Mouse (Mus musculus) left cerebral cortex, postnatal 10 days (tissue): ENCODE measurements around the gene Tubgcp3. TPM values are rescaled to one million over a fixed set of nuclear protein-coding genes. Genes with fewer than 3 reads are reported as not detected.
A peak's percentile ranks its signal among the peaks of the same experiment; 100 is the strongest.
"Not testable (repeated sequence)": the region's sequence is repeated elsewhere in the genome, so short reads cannot be mapped to it uniquely, and the experiment has no call there.

Source experiments
- DNase-seq, 2 experiments: peaks; one replicate each; pipeline ENCODE4 v3.0.0; 2021 to 2022; ENCODE audit warnings: low spot score in 2 of 2, mixed read lengths in 1 of 2; ENCODE audit errors: extremely low spot score in 1 of 2
- intact Hi-C: fragments of 180-260 bp; cut with DNase I; formaldehyde crosslinking; loops from one replicate; pipeline ENCODE4 v1.15.1; 2025
- total RNA-seq, 2 experiments: library from RNA; stranded (reverse); gene quantifications; 2 replicates each; pipeline ENCODE4 v1.2.3; 2021

Gene Tubgcp3
- total RNA-seq = 10 to 100 TPM; 32.3 to 32.7 TPM

- DNase-seq = peak; percentile 85 to 94
- intact Hi-C loops = no loop called here
These were observed at the start of gene Tubgcp3 for GRCm38 (mm10) chr8:12672056-12672881. Gene Tubgcp3 (minus strand): TSS chr8:12672248.

- intact Hi-C loops = no loop called here
- no peak for DNase-seq
These were observed 47.0 kb upstream of the Tubgcp3 start for GRCm38 (mm10) chr8:12719091-12719490.

GRCm38 (mm10) chr8:12715861-12716585 lies 44.0 kb upstream of the Tubgcp3 start:
- DNase-seq = no peak
- intact Hi-C loops = no loop called here

- intact Hi-C loops = no loop called here
- no peak for DNase-seq
These were observed 39.6 kb upstream of the Tubgcp3 start for GRCm38 (mm10) chr8:12711623-12712022.

GRCm38 (mm10) chr8:12703597-12703996 lies 31.5 kb upstream of the Tubgcp3 start:
- intact Hi-C loops = no loop called here
- no peak for DNase-seq

GRCm38 (mm10) chr8:12702290-12702689 lies 30.2 kb upstream of the Tubgcp3 start:
- no peak for DNase-seq
- intact Hi-C loops = no loop called here

GRCm38 (mm10) chr8:12698660-12699277 lies 26.7 kb upstream of the Tubgcp3 start:
- intact Hi-C loops = no loop called here

GRCm38 (mm10) chr8:12688851-12689250 lies 16.8 kb upstream of the Tubgcp3 start:
- intact Hi-C loops = no loop called here

More at GRCm38 (mm10) chr8:12698660-12699277, 26.7 kb upstream of the Tubgcp3 start:
- no peak for DNase-seq

GRCm38 (mm10) chr8:12677529-12677928 lies 5.5 kb upstream of the Tubgcp3 start:
- peak; percentile 63 to 83 for DNase-seq
- intact Hi-C loops = loop anchor here (5.0 kb wide), 1 partner anchor 720 kb away; no protein-coding TSS in a partner anchor

More at GRCm38 (mm10) chr8:12688851-12689250, 16.8 kb upstream of the Tubgcp3 start:
- DNase-seq = no peak

GRCm38 (mm10) chr8:12671473-12672055 lies 484 bp downstream of the Tubgcp3 start:
- intact Hi-C loops = no loop called here

GRCm38 (mm10) chr8:12670965-12671364 lies 1.1 kb downstream of the Tubgcp3 start:
- no peak for DNase-seq
- intact Hi-C loops = no loop called here

More at GRCm38 (mm10) chr8:12671473-12672055, 484 bp downstream of the Tubgcp3 start:
- DNase-seq = no peak

- intact Hi-C loops = no loop called here
These were observed 3.2 kb downstream of the Tubgcp3 start for GRCm38 (mm10) chr8:12668832-12669231.

GRCm38 (mm10) chr8:12666530-12666929 lies 5.5 kb downstream of the Tubgcp3 start:
- intact Hi-C loops, DNase-seq: not testable (repeated sequence)

More at GRCm38 (mm10) chr8:12668832-12669231, 3.2 kb downstream of the Tubgcp3 start:
- DNase-seq = peak; percentile 39 to 45

GRCm38 (mm10) chr8:12663105-12663456 lies 9.0 kb downstream of the Tubgcp3 start:
- no peak for DNase-seq
- intact Hi-C loops = no loop called here

- no peak for DNase-seq
- intact Hi-C loops = no loop called here
These were observed 9.5 kb downstream of the Tubgcp3 start for GRCm38 (mm10) chr8:12662375-12663104.

GRCm38 (mm10) chr8:12657411-12657810 lies 14.6 kb downstream of the Tubgcp3 start:
- intact Hi-C loops = no loop called here
- no peak for DNase-seq

GRCm38 (mm10) chr8:12651246-12651645 lies 20.8 kb downstream of the Tubgcp3 start:
- DNase-seq = no peak
- intact Hi-C loops = no loop called here

GRCm38 (mm10) chr8:12650495-12650894 lies 21.6 kb downstream of the Tubgcp3 start:
- intact Hi-C loops = no loop called here
- no peak for DNase-seq
